Mouse (Mus musculus) NIH3T3 (cell line): ENCODE data around the gene Ctsd.
"Not testable (repeated sequence)": the region's sequence is repeated elsewhere in the genome, so short reads cannot be mapped to it uniquely, and the experiment has no call there.

ENCODE experiments used
- DNase-seq: peaks from one replicate; pipeline ENCODE4 v3.0.0-alpha.2; 2012; ENCODE audit warnings: low read depth

Ctsd gene

GRCm38 (mm10) chr7:142332741-142333140 is 55.1 kb downstream of the Ctsd start:
- not testable (repeated sequence) for DNase-seq

- no peak for DNase-seq
Observed at GRCm38 (mm10) chr7:142331281-142331680, 56.6 kb downstream of the Ctsd start.

- DNase-seq = no peak
Observed at GRCm38 (mm10) chr7:142330271-142330724, 57.5 kb downstream of the Ctsd start.

GRCm38 (mm10) chr7:142328507-142328906 is 59.3 kb downstream of the Ctsd start:
- DNase-seq = no peak

GRCm38 (mm10) chr7:142326714-142327445 is 61.0 kb downstream of the Ctsd start:
- DNase-seq = no peak
